Mouse (Mus musculus): ENCODE results near the gene Armc2. TPM values are rescaled to one million over a fixed set of nuclear protein-coding genes. Genes with fewer than 3 reads are reported as not detected.

Armc2 gene
- polyA plus RNA-seq, 1 experiment from 2014 or later: 2.0 TPM

DNA sequence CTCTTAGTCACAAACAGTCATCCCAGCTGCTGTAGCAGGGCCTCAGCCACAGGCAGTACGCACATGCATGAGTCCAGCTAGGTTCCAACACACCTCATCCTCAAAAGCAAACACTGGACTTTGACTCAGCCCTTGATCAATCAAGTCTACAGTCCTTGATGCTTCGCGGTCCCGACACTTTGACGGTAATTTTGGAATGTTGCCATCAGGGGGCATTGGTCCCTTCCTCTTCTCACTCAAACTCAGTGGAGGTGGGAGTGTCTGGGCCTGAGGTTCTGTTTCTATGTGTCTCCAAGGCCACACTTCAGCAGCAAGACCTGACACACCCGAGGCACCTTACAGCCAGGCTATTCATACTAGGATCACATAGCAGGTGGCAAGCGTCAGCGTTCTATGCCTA is 32.1 kb downstream of the Armc2 start:
- Histone ChIP-seq H3K9me3 (no peaks in the 10 kb centered on the region), H3K27me3 (replicated peaks; ENCODE audit: low read depth, poor library complexity, severe bottlenecking) (peaks cover 27% of the 10 kb centered on the region), H3K4me3 (no peak overlapping the region), H3K36me3 (replicated peaks) (no peaks in the 10 kb centered on the region), H3K27ac (replicated peaks) (no peak overlapping the region), H3K4me1 (peaks cover 4% of the 10 kb centered on the region)
- 88% methylated on average over 8 of the region's 8 CpGs for WGBS
- no peak for DNase-seq (ENCODE audit: low spot score)

DNA sequence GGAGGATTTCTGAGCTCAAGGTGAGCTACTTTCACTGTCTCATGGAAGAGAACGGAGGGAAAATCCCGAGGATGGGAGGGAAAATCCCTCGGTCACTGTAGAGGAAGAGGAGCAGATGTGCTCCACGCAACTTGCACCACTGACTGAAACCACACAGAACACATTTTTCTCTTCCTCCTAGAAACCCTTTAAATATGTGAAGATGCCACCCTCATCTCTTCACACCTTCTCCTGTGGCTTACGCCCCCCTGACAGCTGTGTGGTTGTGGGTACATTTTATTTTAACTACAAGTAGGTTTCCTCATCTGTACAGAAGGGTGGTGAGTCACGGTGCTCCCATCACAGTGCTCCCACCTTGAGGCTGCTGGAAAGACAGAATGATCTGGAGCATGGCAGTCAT is 34.0 kb downstream of the Armc2 start:
- Histone ChIP-seq H3K4me3 (no peak overlapping the region), H3K27ac (replicated peaks) (no peak overlapping the region), H3K27me3 (replicated peaks; ENCODE audit: low read depth, poor library complexity, severe bottlenecking) (peaks cover 8% of the 10 kb centered on the region; the same call in 1 of the 2 replicates), H3K9me3 (no peaks in the 10 kb centered on the region), H3K4me1 (no peaks in the 10 kb centered on the region), H3K36me3 (replicated peaks) (no peaks in the 10 kb centered on the region)
- WGBS: 89% methylated on average over 6 of the region's 6 CpGs
- DNase-seq (ENCODE audit: low spot score): no peak

DNA sequence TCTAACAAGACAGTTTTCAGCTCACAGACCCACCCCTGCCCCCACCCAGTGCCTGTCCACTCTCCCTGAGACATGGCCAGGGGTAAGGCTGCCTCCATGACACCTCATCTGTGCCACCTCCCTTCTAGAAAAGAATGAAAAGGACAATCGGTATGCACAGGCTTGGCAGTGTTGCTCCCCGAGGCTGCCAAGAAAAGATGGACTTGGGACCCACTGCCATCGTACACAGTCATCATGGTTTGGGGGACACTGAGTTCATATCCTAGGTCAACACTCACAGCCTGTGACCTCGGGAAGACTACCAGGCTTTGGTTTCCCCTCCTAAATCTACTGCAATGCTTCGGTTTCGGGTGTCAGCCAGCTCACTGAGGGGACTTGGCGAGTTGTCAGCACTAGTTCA is 35.4 kb downstream of the Armc2 start:
- Histone ChIP-seq H3K4me1 (no peaks in the 10 kb centered on the region), H3K36me3 (replicated peaks) (no peaks in the 10 kb centered on the region), H3K27me3 (replicated peaks; ENCODE audit: low read depth, poor library complexity, severe bottlenecking) (no peaks in the 10 kb centered on the region), H3K4me3 (no peak overlapping the region), H3K27ac (replicated peaks) (no peak overlapping the region), H3K9me3 (no peaks in the 10 kb centered on the region)
- WGBS: 67% methylated on average over 7 of the region's 7 CpGs
- DNase-seq (ENCODE audit: low spot score): no peak

DNA sequence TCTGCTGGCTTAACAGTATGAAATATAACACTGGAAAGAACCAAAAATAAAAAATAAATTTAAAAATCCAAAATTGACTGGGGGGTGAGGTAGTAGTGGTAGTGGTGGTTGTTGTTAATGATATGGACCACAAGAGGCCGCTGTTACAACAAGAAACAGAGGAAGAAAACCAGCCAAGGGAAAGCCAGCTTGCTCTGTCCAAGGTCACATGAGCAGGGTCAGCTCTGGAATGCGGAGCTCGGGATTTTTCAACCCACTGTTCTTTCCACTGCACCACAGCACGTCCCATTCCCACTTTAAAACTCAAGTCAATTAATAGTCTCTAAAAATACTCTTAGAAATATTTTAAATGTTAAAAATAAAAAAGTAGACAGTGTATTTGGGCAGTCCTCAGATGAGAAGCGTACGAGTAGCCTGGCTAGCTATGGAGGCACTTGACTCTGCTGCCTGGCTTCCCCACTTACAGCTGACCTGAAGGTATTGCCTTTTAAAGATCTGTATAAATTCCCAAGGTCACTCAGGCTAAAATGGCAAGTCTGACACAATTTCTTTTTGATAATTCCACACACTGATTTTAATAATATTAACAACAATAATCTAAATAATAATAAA is 37.4 kb downstream of the Armc2 start:
- H3K27me3 ChIP-seq (replicated peaks; ENCODE audit: low read depth, poor library complexity, severe bottlenecking): no peaks in the 10 kb centered on the region
- H3K27ac ChIP-seq (replicated peaks): no peak overlapping the region
- 23% methylated on average over 6 of the region's 6 CpGs for WGBS
- peak; percentile 65 for DNase-seq (ENCODE audit: low spot score)
- H3K4me3 ChIP-seq: no peak overlapping the region
- H3K4me1 ChIP-seq: no peaks in the 10 kb centered on the region
- H3K36me3 ChIP-seq (replicated peaks): no peaks in the 10 kb centered on the region
- H3K9me3 ChIP-seq: no peaks in the 10 kb centered on the region

- WGBS: 86% methylated on average over 7 of the region's 7 CpGs
- Histone ChIP-seq H3K27ac (replicated peaks) (no peak overlapping the region), H3K4me1 (no peaks in the 10 kb centered on the region), H3K27me3 (replicated peaks; ENCODE audit: low read depth, poor library complexity, severe bottlenecking) (no peaks in the 10 kb centered on the region), H3K9me3 (no peaks in the 10 kb centered on the region), H3K4me3 (no peak overlapping the region), H3K36me3 (replicated peaks) (no peaks in the 10 kb centered on the region)
- no peak for DNase-seq (ENCODE audit: low spot score)
Measured at GRCm38 (mm10) chr10:41978403-41979234, 39.6 kb downstream of the Armc2 start.

GRCm38 (mm10) chr10:41972676-41973075 is 45.6 kb downstream of the Armc2 start:
- Histone ChIP-seq H3K9me3 (no peaks in the 10 kb centered on the region), H3K36me3 (replicated peaks) (no peaks in the 10 kb centered on the region), H3K27ac (replicated peaks) (no peak overlapping the region), H3K4me1 (no peaks in the 10 kb centered on the region), H3K27me3 (replicated peaks; ENCODE audit: low read depth, poor library complexity, severe bottlenecking) (no peaks in the 10 kb centered on the region), H3K4me3 (no peak overlapping the region)
- no peak for DNase-seq (ENCODE audit: low spot score)
- WGBS: 82% methylated on average over 9 of the region's 9 CpGs

- Histone ChIP-seq H3K9me3 (no peaks in the 10 kb centered on the region), H3K4me3 (no peak overlapping the region), H3K27me3 (replicated peaks; ENCODE audit: low read depth, poor library complexity, severe bottlenecking) (no peaks in the 10 kb centered on the region), H3K36me3 (replicated peaks) (no peaks in the 10 kb centered on the region), H3K27ac (replicated peaks) (no peak overlapping the region), H3K4me1 (0 out of 2 replicates have a peak, but pooled peaks cover 3% of the 10 kb centered on the region)
- WGBS: 82% methylated on average over 11 of the region's 11 CpGs
- DNase-seq (ENCODE audit: low spot score): no peak
Measured at GRCm38 (mm10) chr10:41967915-41968635, 50.2 kb downstream of the Armc2 start.

DNA sequence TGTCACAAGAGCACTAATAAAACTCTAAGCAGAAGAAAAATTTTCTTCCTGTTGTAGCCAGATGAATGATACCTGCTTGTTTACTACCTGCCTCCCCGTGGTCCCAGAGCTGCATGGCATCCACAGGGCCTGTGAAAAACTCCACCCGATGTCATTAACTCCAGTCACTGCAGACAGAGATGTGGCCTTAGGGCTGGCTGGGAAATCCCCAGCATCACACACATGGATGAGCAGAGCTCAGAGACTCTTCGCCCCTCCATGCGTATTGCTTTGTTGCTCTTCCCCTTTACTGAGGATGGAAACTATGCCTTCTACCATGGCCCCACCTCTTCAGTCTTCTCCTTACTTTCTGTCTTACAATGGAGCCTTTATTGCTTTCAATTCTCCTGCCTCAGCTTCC is 55.5 kb downstream of the Armc2 start:
- Histone ChIP-seq H3K27me3 (replicated peaks; ENCODE audit: low read depth, poor library complexity, severe bottlenecking) (no peaks in the 10 kb centered on the region), H3K36me3 (replicated peaks) (no peaks in the 10 kb centered on the region), H3K4me3 (no peak overlapping the region), H3K27ac (replicated peaks) (no peak overlapping the region), H3K4me1 (peaks cover 8% of the 10 kb centered on the region), H3K9me3 (no peaks in the 10 kb centered on the region)
- no peak for DNase-seq (ENCODE audit: low spot score)
- WGBS: 52% methylated on average over 4 of the region's 4 CpGs

- peak; percentile 55 for DNase-seq (ENCODE audit: low spot score)
Measured at GRCm38 (mm10) chr10:41959808-41960207, 58.4 kb downstream of the Armc2 start.

DNA sequence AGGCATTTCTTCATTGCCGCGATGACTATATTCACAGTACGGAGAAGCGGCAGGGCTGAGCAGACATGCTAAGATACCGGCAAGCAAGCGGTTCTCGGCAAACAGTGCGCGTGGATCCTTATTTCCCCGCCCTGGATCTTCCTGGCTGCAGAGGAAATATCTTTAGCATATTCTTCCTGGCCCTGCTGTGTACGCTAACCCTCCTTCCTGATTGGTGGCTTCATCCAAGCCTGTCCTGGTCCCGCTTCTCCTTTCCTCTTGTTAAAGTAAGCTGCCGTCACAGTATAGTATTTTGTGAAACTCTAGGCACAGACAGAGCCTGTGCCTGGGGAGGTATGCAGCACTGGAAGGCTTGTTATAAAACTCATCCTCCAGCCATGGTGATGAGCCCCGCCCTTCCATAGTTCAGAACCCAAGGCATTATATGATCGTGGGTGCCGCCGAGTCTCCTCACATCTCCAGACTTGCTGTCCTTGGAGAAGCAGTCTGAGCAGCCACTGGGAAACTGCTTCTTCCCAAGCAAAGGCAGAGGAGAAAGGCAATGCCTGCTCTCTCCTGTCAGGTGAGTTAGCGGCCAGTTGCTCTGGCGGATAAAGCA is 59.5 kb downstream of the Armc2 start:
- no peaks in the 10 kb centered on the region for H3K36me3 ChIP-seq (replicated peaks)
- DNase-seq (ENCODE audit: low spot score): no peak
- H3K4me1 ChIP-seq: peaks cover 8% of the 10 kb centered on the region
- H3K27ac ChIP-seq (replicated peaks): no peak overlapping the region
- 93% methylated on average over 19 of the region's 19 CpGs for WGBS
- no peaks in the 10 kb centered on the region for H3K9me3 ChIP-seq
- no peak overlapping the region for H3K4me3 ChIP-seq
- H3K27me3 ChIP-seq (replicated peaks; ENCODE audit: low read depth, poor library complexity, severe bottlenecking): no peaks in the 10 kb centered on the region

More at GRCm38 (mm10) chr10:41959808-41960207, 58.4 kb downstream of the Armc2 start:
- no peaks in the 10 kb centered on the region for H3K36me3 ChIP-seq (replicated peaks)
- H3K27ac ChIP-seq (replicated peaks): no peak overlapping the region
- no peaks in the 10 kb centered on the region for H3K9me3 ChIP-seq
- H3K27me3 ChIP-seq (replicated peaks; ENCODE audit: low read depth, poor library complexity, severe bottlenecking): no peaks in the 10 kb centered on the region
- peaks cover 8% of the 10 kb centered on the region for H3K4me1 ChIP-seq
- no peak overlapping the region for H3K4me3 ChIP-seq
- WGBS: 77% methylated on average over 2 of the region's 2 CpGs

DNA sequence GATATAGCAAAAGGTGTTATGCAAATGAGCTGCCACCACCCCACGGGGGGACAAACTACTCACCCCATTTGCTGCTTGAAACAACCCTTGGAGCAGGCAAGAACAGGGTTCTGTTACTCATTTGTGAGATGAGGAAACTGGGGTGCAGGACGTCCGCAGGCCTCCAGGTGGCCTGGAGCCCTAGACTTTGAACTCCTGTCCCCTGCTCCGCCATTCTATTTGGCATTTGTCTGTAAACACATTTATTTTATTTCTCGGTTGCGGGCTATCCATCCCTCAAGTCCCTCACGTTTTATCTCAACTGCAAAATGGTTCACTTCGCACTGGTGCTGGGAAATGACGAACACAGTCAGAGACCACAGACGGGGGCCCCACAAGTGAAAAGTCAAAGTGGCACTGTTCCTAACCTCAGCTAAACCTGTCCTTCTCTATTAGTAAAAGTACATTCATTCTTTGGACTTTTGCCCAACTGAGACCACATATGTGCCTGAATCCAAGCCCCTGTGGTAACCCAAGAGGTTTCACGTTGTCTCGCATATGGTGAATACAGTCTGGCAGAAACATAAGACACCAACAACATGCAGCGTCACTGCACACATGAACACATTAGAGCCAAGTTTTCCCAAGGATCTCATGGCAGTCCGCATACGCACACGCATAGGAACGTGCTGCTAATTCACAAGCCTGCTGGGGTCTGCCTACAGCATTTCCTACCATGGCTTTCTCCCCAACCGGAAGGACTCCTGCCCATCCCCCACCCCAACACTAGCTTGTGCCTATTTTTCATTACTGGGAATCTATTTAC is 60.6 kb downstream of the Armc2 start:
- Histone ChIP-seq H3K4me1 (peaks cover 5% of the 10 kb centered on the region), H3K36me3 (replicated peaks) (no peaks in the 10 kb centered on the region), H3K27ac (replicated peaks) (no peak overlapping the region), H3K9me3 (no peaks in the 10 kb centered on the region), H3K4me3 (no peak overlapping the region), H3K27me3 (replicated peaks; ENCODE audit: low read depth, poor library complexity, severe bottlenecking) (no peaks in the 10 kb centered on the region)
- 91% methylated on average over 18 of the region's 18 CpGs for WGBS
- DNase-seq (ENCODE audit: low spot score): no peak

DNA sequence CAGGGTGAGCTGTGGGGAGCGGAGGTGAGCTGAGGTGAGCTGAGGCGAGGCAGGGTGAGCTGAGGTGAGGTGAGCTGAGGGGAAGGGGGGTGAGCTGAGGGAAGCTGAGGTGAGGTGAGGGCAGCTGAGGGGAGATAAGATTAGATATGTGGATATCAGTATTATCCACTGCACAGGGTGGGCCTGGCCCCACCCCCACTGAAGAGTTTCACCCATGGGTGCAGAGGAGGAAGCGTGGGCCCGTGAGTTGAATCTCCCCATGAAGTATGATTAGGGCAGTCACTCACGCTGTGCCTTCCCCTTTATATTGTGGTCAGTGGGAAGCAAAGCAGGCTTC is 64.7 kb downstream of the Armc2 start:
- Histone ChIP-seq H3K36me3 (replicated peaks) (no peaks in the 10 kb centered on the region), H3K9me3 (no peaks in the 10 kb centered on the region), H3K27ac (replicated peaks) (no peak overlapping the region), H3K4me1 (no peaks in the 10 kb centered on the region), H3K27me3 (replicated peaks; ENCODE audit: low read depth, poor library complexity, severe bottlenecking) (no peaks in the 10 kb centered on the region), H3K4me3 (no peak overlapping the region)
- 95% methylated on average over 5 of the region's 5 CpGs for WGBS
- DNase-seq (ENCODE audit: low spot score): no peak

All from embryonic facial prominence, embryonic 10.5 days (tissue).